Mouse (Mus musculus): ENCODE measurements at regions not wholly inside any gene's neighbourhood (a gene's known extent, or its start where the extent isn't known, plus 50 kb on each side); places are given as distances from the start of the nearest gene placed in this dataset.

DNA sequence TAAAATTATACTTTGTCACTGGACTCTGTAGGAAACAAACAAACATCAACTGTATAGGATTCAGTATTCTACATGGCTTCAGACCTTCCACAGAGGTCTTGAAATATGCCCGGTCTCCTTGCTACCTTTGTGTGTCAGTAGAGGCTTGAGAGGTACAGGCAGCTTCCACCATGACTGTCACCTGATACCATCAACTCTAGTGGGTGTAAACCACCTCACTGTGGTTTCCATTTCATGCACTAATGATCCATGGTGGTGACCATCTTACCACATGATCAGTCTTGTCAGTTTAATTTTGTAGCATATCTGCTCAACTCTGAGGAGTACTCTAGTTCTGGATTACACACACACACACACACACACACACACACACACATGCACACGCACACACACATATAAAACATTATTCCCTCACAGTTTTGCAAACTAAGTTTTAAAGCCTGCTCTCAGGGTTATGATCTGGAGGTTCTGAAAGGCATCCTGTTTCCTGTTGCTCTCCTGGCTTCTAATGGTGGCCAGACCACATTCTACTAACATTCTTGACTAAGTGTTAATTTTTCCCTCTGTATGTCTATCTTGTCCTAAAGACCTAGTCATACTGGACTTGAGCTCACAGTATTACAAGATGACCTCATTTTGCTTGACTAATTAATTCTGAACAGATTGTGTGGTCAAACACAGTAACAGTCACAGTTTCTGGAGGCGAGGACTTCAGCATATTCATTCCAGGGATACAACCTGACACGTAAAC, 106.7 kb upstream of the Rgs1 start:
- no peaks in the 10 kb centered on the region for H3K27me3 ChIP-seq (replicated peaks)
- H3K36me3 ChIP-seq, result no peaks in the 10 kb centered on the region
- H3K4me2 ChIP-seq (replicated peaks), result no peak overlapping the region
- no peaks in the 10 kb centered on the region for H3K9me3 ChIP-seq
- H3K4me1 ChIP-seq, result no peaks in the 10 kb centered on the region
- no peak overlapping the region for H3K27ac ChIP-seq
- 92% methylated on average over 4 of the region's 4 CpGs for whole genome bisulfite sequencing
- no peak overlapping the region for H3K9ac ChIP-seq
- no peak overlapping the region for H3K4me3 ChIP-seq
- no peak for ATAC-seq (ENCODE audit: low FRiP score, low read depth)

DNA sequence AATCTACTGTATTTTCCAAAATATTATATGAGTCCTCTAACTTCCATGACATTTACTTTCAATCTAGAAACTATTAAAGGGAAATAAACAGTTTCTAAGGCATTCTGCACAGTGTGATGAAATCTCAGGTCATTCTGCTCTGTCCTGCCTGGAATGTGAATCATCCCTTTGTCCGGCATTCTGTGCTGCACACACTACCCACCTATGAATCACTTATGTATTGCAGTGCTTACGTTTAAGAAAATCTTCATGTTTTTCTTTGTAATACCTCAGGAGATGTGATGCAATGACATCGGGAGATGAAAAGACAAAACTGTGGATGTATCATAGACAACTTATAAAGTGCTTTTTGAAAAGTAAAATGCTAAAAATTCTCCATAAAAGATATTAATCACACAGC, 106.0 kb upstream of the Rgs1 start:
- no peak for ATAC-seq (ENCODE audit: low FRiP score, low read depth)
- no peak overlapping the region for H3K9ac ChIP-seq
- no peaks in the 10 kb centered on the region for H3K4me1 ChIP-seq
- H3K4me3 ChIP-seq, result no peak overlapping the region
- H3K36me3 ChIP-seq, result no peaks in the 10 kb centered on the region
- H3K27me3 ChIP-seq (replicated peaks), result no peaks in the 10 kb centered on the region
- H3K4me2 ChIP-seq (replicated peaks), result no peak overlapping the region
- H3K27ac ChIP-seq, result no peak overlapping the region
- WGBS, result 89% methylated on average over 3 of the region's 3 CpGs
- H3K9me3 ChIP-seq, result no peaks in the 10 kb centered on the region

DNA sequence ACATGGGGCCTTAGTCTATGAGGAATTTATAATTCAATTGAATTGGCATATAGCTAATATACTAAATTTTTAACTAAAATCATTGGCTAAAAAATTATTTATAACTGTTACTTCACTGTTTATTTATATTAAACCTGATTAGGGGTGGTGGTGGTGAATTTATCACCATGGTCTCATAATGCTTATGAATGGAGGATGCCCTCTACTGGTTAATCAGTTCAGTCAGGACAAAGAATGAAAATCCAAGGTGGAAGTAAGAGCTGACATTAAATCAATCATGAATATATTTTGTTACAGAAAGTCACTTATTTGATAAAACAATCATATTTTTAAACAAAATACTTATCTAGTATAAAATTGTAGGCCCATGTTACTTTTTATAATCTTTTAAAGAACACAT, 104.3 kb upstream of the Rgs1 start:
- no peak overlapping the region for H3K27ac ChIP-seq
- H3K4me1 ChIP-seq, result no peaks in the 10 kb centered on the region
- no peak for ATAC-seq (ENCODE audit: low FRiP score, low read depth)
- no peak overlapping the region for H3K4me3 ChIP-seq
- no peaks in the 10 kb centered on the region for H3K27me3 ChIP-seq (replicated peaks)
- no peaks in the 10 kb centered on the region for H3K36me3 ChIP-seq
- H3K9me3 ChIP-seq, result no peaks in the 10 kb centered on the region
- no peak overlapping the region for H3K9ac ChIP-seq
- H3K4me2 ChIP-seq (replicated peaks), result no peak overlapping the region

DNA sequence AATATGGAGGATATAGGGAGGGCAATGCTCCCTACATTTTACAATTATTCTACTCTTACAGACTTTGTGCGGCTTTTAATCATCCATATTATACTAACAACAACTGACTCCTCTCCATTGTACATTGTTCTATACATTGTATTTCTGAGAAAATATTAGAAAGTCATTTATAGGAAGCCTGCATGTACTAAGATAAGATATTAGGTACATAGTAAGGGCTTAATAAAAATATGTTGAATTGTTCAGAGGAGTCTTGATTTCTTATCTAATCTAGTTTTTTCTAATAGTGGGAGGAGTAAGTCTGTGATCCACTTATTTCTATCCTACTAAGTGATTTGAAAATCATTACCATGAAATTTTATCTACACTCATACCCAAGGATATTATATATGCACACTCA, 94.8 kb upstream of the Rgs1 start:
- ATAC-seq (ENCODE audit: low FRiP score, low read depth), result no peak
- WGBS, result 100% methylated on average over 1 of the region's 1 CpGs
- no peaks in the 10 kb centered on the region for H3K36me3 ChIP-seq
- no peaks in the 10 kb centered on the region for H3K9me3 ChIP-seq
- no peak overlapping the region for H3K4me3 ChIP-seq
- no peaks in the 10 kb centered on the region for H3K4me1 ChIP-seq
- H3K27me3 ChIP-seq (replicated peaks), result no peaks in the 10 kb centered on the region
- H3K27ac ChIP-seq, result no peak overlapping the region
- H3K9ac ChIP-seq, result no peak overlapping the region
- H3K4me2 ChIP-seq (replicated peaks), result no peak overlapping the region

DNA sequence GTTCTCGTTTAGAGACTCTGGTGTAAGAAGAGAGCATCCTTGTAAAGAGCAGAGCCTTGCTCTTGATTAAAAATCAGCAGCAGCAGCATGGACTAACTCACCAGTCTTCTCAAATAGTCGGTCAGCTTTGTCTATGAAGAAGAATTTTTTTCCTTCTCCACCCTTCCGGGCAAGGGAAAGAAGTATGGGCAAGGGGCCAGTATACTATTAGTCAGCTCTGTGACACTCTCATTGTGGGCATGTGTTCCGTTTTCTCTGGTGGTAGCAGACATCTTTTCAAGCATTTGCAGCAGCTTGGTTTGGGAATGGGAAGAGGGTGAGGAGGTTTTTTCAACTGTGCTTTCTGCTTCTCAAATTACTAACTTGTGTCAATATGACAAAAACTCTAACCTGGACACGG, 94.3 kb upstream of the Rgs1 start:
- Histone ChIP-seq H3K27me3 (replicated peaks) (no peaks in the 10 kb centered on the region), H3K4me3 (no peak overlapping the region), H3K4me1 (no peaks in the 10 kb centered on the region), H3K9ac (no peak overlapping the region), H3K27ac (no peak overlapping the region), H3K36me3 (no peaks in the 10 kb centered on the region), H3K4me2 (replicated peaks) (no peak overlapping the region), H3K9me3 (no peaks in the 10 kb centered on the region)
- ATAC-seq (ENCODE audit: low FRiP score, low read depth), result no peak
- 81% methylated on average over 5 of the region's 5 CpGs for WGBS

DNA sequence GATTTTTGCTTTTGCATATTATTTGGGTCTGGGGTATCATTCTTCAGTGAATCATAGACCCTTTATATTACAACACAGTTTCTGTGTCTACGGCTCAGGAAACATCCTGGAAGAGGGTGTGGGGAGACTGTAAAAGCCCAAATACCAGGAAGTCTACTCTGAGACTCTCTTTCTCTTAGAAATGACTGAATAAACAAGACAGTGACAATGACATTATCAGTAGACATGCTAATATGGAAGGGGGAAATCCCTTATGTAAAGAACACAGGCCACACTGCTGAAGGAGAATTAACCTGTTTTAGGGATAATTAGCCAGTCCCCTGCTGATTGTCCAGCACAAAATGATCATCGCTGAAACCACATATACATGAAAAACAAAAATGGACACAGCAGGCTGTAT, 88.5 kb upstream of the Rgs1 start:
- WGBS, result 89% methylated on average over 2 of the region's 2 CpGs

DNA sequence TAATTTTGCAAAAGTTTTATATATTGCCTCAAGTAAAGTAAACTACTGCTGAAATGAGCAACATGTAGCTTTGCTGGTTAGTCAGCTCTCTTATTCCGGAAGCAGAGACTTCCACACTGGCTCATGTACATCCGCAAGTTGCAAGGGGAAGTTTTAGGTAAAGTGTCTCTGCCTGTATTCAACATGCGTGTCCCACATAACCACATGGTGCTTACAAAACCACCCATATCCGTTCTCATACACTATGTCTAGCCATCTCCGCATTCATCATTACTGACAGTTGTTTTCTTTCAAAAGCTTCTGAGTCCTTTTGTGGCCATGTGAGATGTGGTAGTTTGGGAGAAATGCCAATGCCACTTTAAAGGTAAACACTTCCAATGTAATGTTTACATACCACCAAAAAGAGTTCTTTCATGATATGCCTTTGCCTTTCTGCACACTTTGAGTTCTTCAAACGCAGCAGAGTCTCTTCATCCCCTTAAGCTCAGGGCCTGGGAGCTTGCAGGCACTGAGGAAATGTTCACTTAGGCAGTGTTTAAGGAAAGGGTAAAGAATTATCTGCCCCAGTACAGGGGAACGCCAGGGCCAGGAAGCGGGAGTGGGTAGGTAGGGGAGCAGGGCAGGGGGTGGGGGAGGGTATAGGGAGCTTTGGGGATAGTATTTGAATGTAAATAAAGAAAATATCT, 81.5 kb upstream of the Rgs1 start:
- WGBS, result 85% methylated on average over 8 of the region's 8 CpGs
- no peaks in the 10 kb centered on the region for H3K36me3 ChIP-seq
- ATAC-seq (ENCODE audit: low FRiP score, low read depth), result no peak
- no peak overlapping the region for H3K27ac ChIP-seq
- H3K4me2 ChIP-seq (replicated peaks), result no peak overlapping the region
- no peaks in the 10 kb centered on the region for H3K4me1 ChIP-seq
- H3K27me3 ChIP-seq (replicated peaks), result no peaks in the 10 kb centered on the region
- no peaks in the 10 kb centered on the region for H3K9me3 ChIP-seq
- no peak overlapping the region for H3K9ac ChIP-seq
- no peak overlapping the region for H3K4me3 ChIP-seq

More for the DNA sequence above, 88.5 kb upstream of the Rgs1 start:
- H3K4me2 ChIP-seq (replicated peaks), result no peak overlapping the region
- H3K9ac ChIP-seq, result no peak overlapping the region
- no peak for ATAC-seq (ENCODE audit: low FRiP score, low read depth)
- no peaks in the 10 kb centered on the region for H3K9me3 ChIP-seq
- H3K27me3 ChIP-seq (replicated peaks), result no peaks in the 10 kb centered on the region
- no peak overlapping the region for H3K4me3 ChIP-seq
- no peaks in the 10 kb centered on the region for H3K4me1 ChIP-seq
- no peaks in the 10 kb centered on the region for H3K36me3 ChIP-seq
- H3K27ac ChIP-seq, result no peak overlapping the region

DNA sequence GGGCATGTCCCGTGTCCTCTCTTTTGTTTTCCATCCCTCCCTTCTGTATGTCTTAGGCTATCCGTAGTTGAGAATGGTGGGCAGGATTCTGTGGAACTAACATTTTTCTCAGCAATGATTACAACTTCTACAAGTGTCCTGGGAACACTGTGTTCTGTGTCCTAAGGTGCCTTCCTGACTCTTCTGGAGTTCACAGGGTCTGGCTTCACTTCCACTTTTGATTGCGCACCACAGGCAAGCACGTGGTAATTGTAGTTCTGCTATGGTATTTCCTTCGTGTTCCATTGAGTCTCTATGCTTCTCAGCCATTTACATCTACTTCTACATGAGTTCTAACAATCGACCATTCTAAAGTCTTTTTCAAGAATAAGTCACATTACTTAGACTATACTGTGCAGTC, 70.4 kb upstream of the Rgs1 start:
- Histone ChIP-seq H3K4me1 (no peaks in the 10 kb centered on the region), H3K4me2 (replicated peaks) (no peak overlapping the region), H3K36me3 (no peaks in the 10 kb centered on the region), H3K27ac (no peak overlapping the region), H3K4me3 (no peak overlapping the region), H3K27me3 (replicated peaks) (no peaks in the 10 kb centered on the region), H3K9ac (no peak overlapping the region), H3K9me3 (no peaks in the 10 kb centered on the region)
- no peak for ATAC-seq (ENCODE audit: low FRiP score, low read depth)
- 86% methylated on average over 6 of the region's 6 CpGs for WGBS

DNA sequence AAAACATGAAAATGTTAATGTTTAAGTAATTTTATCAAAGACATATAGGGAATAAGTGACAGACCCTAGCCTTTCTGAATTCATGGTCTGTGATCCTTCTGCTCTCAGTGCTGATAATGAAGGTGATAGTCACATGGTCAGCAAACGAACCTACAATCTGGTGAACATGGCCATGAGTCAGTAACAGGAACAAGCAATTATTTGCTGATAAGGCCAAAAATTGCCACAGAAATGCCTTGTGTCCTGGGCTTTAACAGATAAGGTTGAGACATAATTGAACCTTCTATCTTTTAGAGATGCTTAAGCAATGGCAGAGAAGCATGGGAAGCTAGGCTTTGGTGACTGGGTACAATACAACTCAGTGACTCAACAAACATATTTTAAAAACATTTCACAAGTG, 69.2 kb upstream of the Rgs1 start:
- H3K27me3 ChIP-seq (replicated peaks), result no peaks in the 10 kb centered on the region
- H3K9ac ChIP-seq, result no peak overlapping the region
- H3K4me3 ChIP-seq, result no peak overlapping the region
- WGBS, result 84% methylated on average over 1 of the region's 1 CpGs
- H3K36me3 ChIP-seq, result no peaks in the 10 kb centered on the region
- H3K4me2 ChIP-seq (replicated peaks), result no peak overlapping the region
- ATAC-seq (ENCODE audit: low FRiP score, low read depth), result no peak
- no peak overlapping the region for H3K27ac ChIP-seq
- no peaks in the 10 kb centered on the region for H3K4me1 ChIP-seq
- no peaks in the 10 kb centered on the region for H3K9me3 ChIP-seq

DNA sequence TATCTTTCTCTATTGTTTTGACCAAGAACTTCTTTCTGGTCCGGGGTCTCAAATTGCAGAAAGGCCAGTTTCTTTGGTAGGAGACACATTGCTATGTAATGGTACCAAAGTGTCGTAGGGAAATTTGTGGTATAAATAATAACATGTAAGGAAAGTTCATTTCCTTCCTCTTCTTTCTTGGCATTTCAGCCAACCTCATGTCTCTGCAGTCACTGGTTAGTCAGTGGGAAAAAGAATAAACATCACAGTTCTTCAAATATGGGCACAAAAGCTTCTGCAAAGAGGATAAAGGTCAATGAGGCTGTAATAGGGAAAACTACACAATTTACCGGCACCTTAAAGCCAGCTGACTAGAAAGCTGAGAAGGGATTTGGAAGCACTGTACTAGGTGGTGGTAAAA, 68.5 kb upstream of the Rgs1 start:
- H3K36me3 ChIP-seq, result no peaks in the 10 kb centered on the region
- no peak overlapping the region for H3K4me3 ChIP-seq
- H3K9me3 ChIP-seq, result no peaks in the 10 kb centered on the region
- WGBS, result 89% methylated on average over 3 of the region's 3 CpGs
- no peaks in the 10 kb centered on the region for H3K27me3 ChIP-seq (replicated peaks)
- H3K9ac ChIP-seq, result no peak overlapping the region
- no peak for ATAC-seq (ENCODE audit: low FRiP score, low read depth)
- no peak overlapping the region for H3K27ac ChIP-seq
- H3K4me1 ChIP-seq, result no peaks in the 10 kb centered on the region
- no peak overlapping the region for H3K4me2 ChIP-seq (replicated peaks)

DNA sequence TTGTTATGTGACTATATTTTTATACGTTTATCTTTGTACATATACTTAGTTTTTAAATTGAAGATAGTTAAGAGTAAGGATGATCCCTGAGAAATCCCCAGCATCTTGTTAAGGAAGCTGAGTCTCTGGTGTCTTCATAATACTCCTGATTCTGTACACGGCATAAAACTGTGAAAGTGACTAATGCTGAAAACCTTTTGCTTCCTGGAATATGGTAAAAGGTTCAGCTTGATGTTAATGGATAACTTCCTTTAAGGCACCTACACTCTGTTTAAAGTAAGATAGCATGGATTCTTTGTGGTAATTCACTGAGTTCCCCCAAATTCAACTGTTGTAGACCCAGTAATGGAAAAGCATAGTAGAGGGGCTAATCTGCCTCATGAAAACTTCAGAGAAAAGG, 67.2 kb upstream of the Rgs1 start:
- H3K27ac ChIP-seq, result no peak overlapping the region
- 91% methylated on average over 2 of the region's 2 CpGs for WGBS
- H3K4me1 ChIP-seq, result no peaks in the 10 kb centered on the region
- H3K27me3 ChIP-seq (replicated peaks), result no peaks in the 10 kb centered on the region
- no peak overlapping the region for H3K4me3 ChIP-seq
- H3K9ac ChIP-seq, result no peak overlapping the region
- H3K4me2 ChIP-seq (replicated peaks), result no peak overlapping the region
- H3K9me3 ChIP-seq, result no peaks in the 10 kb centered on the region
- H3K36me3 ChIP-seq, result no peaks in the 10 kb centered on the region
- ATAC-seq (ENCODE audit: low FRiP score, low read depth), result no peak

DNA sequence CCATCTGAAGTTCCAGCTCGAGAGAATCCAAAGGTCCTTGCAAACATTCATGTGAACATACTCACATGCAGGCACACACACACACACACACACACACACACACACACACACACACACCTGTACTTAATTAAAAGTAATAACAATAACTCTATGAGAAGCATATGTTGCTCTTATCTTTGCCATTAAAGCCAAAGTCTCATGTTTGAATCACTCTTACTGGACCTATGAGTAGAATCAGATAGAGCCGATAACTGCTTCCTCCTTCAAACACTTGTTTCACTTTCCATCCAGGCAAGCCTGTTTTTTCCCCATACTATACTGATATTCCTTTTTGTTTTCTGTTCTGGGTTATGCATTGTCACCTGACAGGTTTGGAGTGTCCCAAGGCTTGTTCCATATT, 65.3 kb upstream of the Rgs1 start:
- H3K36me3 ChIP-seq, result no peaks in the 10 kb centered on the region
- H3K27ac ChIP-seq, result no peak overlapping the region
- H3K4me2 ChIP-seq (replicated peaks), result no peak overlapping the region
- no peaks in the 10 kb centered on the region for H3K9me3 ChIP-seq
- no peaks in the 10 kb centered on the region for H3K4me1 ChIP-seq
- no peak for ATAC-seq (ENCODE audit: low FRiP score, low read depth)
- no peak overlapping the region for H3K9ac ChIP-seq
- H3K4me3 ChIP-seq, result no peak overlapping the region
- 84% methylated on average over 2 of the region's 2 CpGs for WGBS
- no peaks in the 10 kb centered on the region for H3K27me3 ChIP-seq (replicated peaks)

DNA sequence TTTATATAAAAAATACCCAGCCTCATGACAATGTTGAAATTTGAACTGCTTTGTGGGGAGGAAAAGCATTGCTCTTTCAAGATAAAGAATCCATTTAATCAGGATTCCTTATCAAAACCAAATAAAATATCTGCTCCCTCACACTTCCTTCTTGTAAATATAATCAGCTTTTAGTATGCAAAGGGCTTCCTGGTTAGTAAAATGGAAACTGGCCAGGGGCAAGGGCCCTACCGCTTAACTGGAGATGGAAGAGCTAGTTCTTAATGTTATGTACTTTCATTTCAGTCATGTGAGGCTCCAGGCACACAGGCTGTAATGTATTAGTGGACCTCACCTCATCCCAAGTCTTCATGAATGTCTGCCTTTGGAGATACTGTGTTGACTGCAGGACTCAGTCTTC, 64.3 kb upstream of the Rgs1 start:
- H3K4me1 ChIP-seq, result no peaks in the 10 kb centered on the region
- no peaks in the 10 kb centered on the region for H3K9me3 ChIP-seq
- no peak overlapping the region for H3K9ac ChIP-seq
- ATAC-seq (ENCODE audit: low FRiP score, low read depth), result no peak
- H3K4me2 ChIP-seq (replicated peaks), result no peak overlapping the region
- H3K36me3 ChIP-seq, result no peaks in the 10 kb centered on the region
- H3K27ac ChIP-seq, result no peak overlapping the region
- H3K27me3 ChIP-seq (replicated peaks), result no peaks in the 10 kb centered on the region
- no peak overlapping the region for H3K4me3 ChIP-seq
- WGBS, result 89% methylated on average over 1 of the region's 1 CpGs
